Mouse (Mus musculus) left cerebral cortex, postnatal 4 days (tissue): Measurements from ENCODE around the gene Zfp781. TPM values are rescaled to one million over a fixed set of nuclear protein-coding genes. Genes with fewer than 3 reads are reported as not detected.
"Not testable (repeated sequence)": the region's sequence is repeated elsewhere in the genome, so short reads cannot be mapped to it uniquely, and the experiment has no call there.

ENCODE experiments used
- DNase-seq: peaks from one replicate; pipeline ENCODE4 v3.0.0-alpha.2; 2022
- intact Hi-C: fragments of 180-260 bp; cut with DNase I; formaldehyde crosslinking; loops from one replicate; pipeline ENCODE4 v1.15.1; 2025
- total RNA-seq, 2 experiments: library from RNA; stranded (reverse); gene quantifications; 2 replicates each; pipeline ENCODE4 v1.2.3; 2021

Gene Zfp781
- 1 to 10 TPM; 3.6 to 5.1 TPM for total RNA-seq

DNA sequence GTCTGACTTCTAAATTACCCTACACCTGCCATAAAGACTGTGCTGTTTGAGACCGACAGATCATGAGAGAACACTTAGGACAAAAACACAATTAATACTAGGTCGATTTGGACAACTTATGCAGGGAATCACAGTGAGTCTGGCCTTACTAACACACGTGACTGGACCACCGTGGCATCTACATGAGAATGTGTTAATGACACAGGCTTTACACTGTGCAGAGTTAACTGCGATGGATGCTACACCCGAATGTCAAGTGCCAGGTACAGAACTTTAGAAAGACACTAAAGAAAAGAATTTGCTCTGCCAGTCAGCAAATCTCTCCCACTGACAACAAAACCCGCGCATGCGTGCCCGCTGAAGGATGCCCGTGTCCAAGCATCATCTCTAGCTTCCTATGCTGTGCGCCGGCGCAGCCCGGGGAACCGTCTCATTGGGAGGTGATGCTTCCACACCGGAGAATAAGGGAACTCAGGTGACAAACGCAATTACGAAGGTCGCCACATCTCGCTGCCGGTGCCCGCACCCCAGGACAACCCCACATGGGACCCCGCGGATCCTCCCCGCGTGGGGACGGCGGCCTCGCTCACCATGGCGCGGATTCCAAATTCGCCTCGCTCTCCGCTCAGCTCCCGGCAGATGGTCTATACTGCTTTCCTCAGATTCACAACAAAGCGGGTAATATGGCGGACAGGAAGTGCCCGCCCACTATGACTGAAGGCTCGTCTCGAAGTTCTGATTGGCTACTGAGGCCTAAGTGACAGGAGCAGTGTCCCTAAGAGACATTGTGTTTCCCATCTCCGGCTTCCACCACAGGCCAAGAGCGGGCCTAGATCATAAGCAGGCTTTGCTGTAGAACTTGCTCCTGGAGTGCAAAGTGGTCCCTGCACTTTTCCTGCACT is at the start of gene Zfp781:
TSS of gene Zfp781 (minus strand) at position 639 of the 902 bp plus-strand sequence.
- intact Hi-C loops, DNase-seq: not testable (repeated sequence)

DNA sequence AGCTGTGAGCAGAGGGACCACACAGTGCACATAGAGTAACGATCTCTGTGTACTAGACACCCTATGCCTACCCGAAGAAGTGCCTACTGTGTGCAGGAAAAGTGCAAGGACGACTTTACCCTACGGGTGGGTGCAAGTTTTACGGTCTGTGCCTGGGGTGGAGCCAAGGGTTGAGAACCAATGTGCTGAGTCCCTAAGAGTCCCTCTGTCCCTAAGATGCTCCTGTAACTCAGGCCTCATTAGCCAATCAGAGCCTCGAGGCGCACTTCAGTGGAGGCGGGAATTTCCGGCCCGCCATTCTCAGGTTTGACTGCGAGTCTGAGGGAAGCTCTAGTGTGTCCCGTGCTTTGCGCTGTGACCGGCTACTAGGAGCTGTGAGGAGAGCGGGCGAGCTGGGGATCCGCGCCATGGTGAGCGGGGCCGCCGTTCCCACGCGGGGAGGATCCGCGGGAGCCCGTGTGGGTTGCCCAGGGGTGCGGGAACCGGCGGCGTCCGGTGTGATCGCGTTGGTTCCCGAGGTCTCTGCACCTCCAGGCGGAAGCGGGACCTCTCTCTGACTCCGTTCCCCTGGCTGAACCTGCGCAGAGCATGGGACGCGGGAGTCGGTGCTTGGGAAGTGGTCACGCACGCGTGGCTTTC is 48.2 kb upstream of the Zfp781 start:
- intact Hi-C loops, DNase-seq: not testable (repeated sequence)

- DNase-seq, intact Hi-C loops: not testable (repeated sequence)
These were observed 451 bp upstream of the Zfp781 start for GRCm38 (mm10) chr10:81930744-81931118.

GRCm38 (mm10) chr10:81863409-81864407 is 66.6 kb downstream of the Zfp781 start, which contains the start of gene Gm32687:
Gm32687 (plus strand) TSS chr10:81863934.
- intact Hi-C loops, DNase-seq: not testable (repeated sequence)

Other genes starting within 250 kb of the Zfp781 start
- 10 to 100 TPM; 10.5 to 13.1 TPM for gene Zfp433, start 225.7 kb downstream of the Zfp781 start, total RNA-seq
- 10 to 100 TPM in 1 of 2 experiments, 1 to 10 TPM in 1; 9.3 to 11.1 TPM for gene Gm3055, start 159.3 kb downstream of the Zfp781 start, total RNA-seq
- 1 to 10 TPM; 2.8 to 3.0 TPM for gene Gm4767, start 118.3 kb downstream of the Zfp781 start, total RNA-seq
- gene Gm32687, start 66.5 kb downstream of the Zfp781 start, total RNA-seq = 1 to 10 TPM; 5.1 to 6.1 TPM
- gene Zfp873, start 117.6 kb upstream of the Zfp781 start, total RNA-seq = 10 to 100 TPM; 15.5 to 16.8 TPM
- gene BC024063, start 152.9 kb upstream of the Zfp781 start, total RNA-seq = 1 to 10 TPM; 8.3 to 8.7 TPM
- gene AU041133, start 197.5 kb upstream of the Zfp781 start, total RNA-seq = 10 to 100 TPM; 15.4 to 17.8 TPM